Mouse (Mus musculus) gastrocnemius, postnatal 25 days (tissue): ENCODE results near the gene Ebf3. TPM values are rescaled to one million over a fixed set of nuclear protein-coding genes. Genes with fewer than 3 reads are reported as not detected.

Experiments used
- DNase-seq: peaks from one replicate; pipeline ENCODE4 v3.0.0; 2022
- long read RNA-seq, 2 experiments: library from polyadenylated mRNA; stranded (forward); transcript quantifications; one replicate each; pipeline ENCODE4 v2.0.0; 2021
- total RNA-seq, 2 experiments: library from RNA; stranded (reverse); gene quantifications; 1 replicate in 1 of 2; 2 replicates in 1 of 2; pipeline ENCODE4 v1.2.3; 2021

Gene Ebf3
- total RNA-seq = 1 to 10 TPM; 6.6 to 8.6 TPM
- long read RNA-seq, experiment 1 = 0 reads
- long read RNA-seq, experiment 2, partial matches to known transcripts = 2 of 6 reads
- long read RNA-seq, experiment 2, other reads (novel, unspliced or antisense) = 4 of 6 reads

DNA sequence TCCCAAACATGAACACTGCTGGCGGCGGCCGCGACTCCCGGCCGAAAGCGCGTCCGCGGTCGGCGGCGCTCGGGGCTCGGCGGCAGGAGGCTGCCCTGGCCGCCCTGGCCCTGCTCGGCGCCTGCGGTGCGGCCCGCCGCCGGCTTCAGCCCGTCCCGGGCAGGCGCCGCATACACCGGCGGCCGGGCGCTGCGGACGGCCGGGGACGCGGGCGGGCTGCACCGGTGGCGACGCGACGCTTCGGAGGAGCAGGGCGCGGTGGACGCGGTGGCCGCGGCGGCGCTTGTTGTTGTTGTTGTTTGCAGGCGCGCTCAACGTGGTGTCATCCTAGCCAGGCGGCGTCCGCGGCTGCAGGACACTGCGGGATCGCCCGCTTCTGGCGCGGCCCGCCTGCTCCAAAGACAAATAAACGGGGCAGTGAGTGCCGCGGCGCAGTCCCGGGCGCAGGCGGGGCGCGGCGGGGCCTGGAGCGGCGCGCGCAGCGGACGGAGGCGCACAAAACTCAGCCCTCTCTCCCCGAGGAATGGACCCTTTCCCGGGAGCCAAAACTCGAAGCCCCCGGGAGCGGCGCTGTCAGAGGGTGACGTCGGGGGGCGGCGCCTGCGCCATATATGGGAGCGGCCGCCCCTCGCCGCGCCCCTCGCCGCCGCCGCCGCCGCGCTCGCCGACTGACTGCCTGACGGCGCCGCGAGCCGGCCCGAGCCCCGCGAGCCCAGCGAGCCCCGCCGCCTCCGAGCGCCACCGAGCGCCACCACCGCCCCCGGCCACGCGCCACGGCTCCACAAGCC is at the start of gene Ebf3:
Gene Ebf3 (minus strand): TSS at position 542 of the 788 bp plus-strand sequence.
- peak; percentile 92 for DNase-seq

DNA sequence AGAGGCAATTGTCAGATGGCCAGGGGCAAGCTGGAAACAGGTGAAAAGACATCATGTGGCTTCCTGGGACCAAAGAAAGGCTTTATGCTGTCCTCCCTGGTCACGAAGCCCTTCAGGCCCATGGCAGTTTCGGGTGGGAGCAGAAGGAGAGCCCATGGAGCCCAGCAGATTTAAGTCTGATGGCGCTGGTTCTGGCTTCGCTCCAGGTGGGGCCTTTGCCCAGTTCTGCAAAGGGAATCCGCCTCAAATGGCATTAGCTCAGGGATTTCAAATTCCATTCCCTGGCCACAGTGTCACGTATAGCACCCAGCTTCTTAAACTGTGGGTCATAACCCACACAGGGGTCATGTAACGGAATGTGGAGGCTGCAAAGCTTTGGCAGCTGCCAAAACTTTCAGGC is 32.6 kb upstream of the Ebf3 start:
- peak; percentile 37 for DNase-seq

DNA sequence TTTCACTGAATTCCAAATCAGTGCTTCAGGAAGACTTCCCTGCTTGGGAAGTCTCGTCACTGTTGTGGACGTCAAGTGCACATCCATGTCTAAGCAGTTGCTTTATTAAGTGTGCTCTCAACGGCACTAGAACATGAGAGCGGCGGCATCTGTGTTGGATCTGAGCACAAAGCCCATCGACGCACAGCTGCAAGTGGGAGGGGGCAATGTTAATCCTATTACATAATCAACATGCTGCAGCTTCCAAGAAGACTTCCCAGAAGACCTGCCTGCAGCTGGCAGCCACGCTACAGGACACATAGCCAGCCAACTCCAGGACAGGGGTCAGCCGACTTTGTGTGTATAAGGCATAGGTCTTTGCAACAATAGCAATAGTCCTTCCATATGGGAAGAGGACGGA is 31.8 kb upstream of the Ebf3 start:
- peak; percentile 61 for DNase-seq

DNA sequence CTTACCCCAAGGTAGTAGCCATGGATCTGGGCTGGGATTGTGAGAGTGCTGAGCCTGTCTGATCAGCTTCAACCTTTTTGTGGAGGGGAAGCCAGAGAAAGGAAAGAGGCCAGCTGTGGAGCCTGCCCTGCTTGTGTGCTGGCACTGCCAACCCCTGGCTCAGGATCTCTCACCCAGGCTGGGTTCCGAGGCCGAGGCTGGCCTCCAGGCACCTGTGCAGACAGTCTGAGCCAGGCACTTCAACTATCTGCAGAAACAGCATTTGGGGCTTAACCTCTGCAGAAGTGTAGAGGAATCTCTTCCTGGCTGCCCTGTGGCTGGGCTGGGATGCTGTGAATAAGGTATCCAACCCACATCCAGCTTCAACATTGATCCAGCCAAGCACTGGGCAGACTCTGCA is 19.7 kb upstream of the Ebf3 start:
- peak; percentile 73 for DNase-seq

DNA sequence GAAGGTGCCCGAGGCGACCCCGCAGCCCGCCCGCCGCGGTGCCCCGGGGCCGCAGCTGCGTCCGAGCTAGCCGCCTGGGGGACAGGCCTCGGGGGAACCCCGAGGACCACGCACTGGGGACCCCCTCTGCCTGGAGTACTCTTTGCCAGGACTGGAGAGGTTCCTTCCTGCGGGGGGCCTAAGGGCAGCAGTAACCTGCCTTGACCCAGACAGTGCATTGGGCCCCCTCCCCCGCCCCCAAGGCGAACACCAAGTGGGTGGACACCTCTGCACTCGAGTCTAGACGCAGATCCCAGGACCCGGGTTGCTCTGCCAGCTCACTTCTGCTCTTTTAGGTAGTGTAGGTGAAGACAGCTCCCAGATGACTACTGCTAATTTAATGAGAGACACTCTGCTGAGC is 8.7 kb upstream of the Ebf3 start:
- no peak for DNase-seq

DNA sequence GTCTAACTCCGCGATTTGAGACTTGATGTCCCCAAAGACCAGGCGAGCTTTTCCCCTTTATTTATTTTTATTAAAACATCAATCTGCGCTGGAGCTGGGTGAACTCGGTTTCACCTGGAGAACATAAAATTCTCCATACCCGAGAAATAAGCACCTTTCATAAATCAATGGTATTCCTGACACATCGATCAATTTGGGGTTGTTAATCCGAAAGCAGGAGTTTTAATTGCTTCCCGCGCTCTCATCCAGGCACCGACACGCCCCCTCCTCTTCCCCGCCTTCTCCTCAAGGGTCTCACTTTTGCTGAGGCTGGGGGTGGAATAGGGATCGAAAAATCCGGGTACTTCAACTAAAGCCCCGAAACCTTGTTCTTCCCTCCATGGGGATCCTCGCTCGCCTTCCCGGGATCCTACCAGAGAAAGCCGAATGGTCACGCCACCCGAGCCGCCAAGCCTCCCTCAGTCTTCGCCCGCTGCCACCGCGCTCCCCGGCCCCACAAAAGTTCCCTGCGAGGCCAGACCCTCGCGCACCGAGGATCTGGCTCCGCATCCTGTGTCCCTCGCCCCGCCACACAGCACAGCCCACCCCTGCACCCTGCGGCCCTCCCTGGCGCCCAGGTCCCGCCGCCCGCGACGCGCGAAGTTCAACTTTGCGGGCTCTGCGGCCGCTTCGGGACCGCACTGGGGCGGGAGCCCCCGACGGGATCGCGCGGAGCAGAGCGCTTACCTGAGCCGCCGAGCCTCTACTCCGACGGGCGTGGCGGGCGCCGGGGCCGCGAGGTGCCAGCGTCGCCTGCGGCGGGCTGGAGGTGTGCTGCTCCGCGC is 7.9 kb upstream of the Ebf3 start:
- no peak for DNase-seq

DNA sequence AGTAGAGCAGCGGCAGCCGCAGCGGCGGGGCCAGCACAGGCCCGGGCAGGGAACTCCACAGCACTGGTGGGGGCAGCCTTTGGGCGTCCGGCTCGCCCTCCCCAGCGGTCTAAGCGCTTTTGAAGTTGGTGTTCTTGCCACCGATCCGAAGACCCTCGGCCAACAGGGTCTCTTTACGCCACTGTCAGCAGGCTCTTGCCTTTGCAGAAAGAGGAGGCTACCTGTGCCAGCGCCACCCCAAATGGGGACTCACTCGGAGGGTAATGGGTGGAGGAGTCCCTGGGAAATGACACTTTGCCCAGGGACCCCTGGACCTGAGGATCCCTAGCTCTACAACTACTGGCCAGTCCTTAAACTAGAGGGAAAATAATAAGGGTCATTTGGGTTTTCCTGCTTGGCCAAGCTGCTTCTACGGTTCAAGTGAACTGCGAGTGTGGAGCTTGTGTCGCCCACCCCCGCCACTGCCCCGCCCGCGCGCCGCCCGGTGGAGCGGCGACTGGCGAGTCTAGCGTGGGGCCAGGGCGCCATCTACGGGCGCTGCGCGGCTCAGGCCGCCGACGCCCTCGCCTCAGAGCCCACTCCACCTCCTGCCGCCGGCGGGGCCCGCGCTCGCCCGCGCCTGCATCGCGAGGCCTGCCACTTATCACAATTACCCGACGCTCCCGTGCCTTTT is 7.0 kb upstream of the Ebf3 start:
- DNase-seq = peak; percentile 70

DNA sequence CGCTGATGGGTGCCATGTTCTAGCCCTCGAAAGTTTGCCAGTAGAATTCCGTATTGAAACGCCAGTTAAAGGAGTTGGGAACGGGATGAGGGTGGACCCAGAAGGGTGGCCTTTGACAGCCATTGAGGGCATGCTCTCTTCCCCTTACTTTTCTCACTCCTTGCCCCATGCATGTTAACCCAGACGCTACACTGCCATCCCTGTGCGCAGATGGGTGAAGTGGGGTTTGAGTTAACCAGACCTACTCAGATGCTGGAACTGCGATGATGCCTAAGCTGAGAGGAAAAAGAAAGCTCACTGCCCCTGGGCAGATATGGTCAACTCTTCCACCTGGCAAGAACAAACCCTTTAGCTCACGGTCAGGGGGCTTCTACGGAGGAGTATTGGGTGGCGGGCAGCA is 6.1 kb upstream of the Ebf3 start:
- DNase-seq = no peak

DNA sequence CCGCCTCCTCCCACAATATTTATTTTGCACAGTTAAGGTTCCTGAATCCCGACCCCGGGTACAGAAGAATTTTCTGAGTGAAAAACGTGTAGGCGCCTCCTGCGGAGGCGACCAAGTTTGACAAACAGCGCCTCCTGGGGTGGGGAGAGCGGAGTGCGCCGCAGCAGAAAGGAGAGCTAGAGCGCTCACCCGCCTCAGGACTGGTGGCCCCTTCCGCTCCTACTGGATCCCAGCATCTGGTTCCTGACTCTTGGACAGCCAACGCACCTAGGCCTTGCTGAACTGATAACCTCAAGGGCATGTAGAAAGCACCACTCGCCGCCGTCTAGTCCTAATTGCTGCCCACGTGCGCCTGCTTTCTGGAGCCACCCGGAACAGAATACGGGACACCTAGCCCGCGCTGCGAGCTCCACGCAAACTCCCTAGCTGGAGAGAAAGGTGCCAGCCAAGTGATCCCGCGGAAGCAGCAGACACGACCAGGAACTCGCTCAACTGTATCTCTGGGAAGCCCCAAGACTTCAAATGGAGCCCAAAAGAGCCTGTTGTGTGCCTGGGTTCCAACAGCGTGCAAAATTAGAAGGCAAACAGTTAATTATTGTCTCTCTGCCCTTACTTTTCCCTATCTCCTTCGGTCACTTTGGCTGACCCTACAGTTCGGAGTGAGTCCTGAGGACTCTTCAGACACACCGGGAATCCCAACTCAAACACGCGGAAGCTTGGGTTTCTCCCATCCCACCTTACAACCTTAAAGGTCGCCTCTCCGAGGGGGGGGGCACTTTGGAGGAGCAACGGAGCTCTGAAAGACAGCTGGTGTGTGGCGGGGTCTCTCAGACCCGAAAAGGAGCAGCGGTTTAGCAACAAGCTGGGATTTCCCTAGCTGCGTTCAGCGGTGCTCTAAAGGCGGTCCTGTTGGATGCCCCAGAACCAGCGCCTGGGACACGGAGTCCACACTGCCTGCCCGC is 5.0 kb upstream of the Ebf3 start:
- no peak for DNase-seq

DNA sequence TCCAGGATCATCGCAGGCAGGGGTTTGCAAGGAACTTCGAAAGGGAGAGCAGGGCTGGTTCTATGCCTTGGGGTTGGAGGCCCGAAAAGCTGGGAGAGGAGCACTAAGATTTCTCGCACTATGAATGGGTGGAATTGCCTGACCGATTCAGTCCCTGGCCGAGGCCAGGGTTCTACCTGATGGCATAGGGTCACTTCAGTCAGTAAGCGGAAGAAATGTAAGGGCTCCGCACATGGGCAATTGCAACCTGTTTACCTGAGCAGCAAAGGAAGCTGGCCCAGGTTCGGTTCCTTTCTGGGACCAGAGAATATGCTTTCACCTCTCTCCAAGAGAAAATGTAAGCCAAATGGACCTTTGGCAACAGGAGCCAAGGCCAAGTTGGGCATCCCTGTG is 4.1 kb upstream of the Ebf3 start:
- no peak for DNase-seq

DNA sequence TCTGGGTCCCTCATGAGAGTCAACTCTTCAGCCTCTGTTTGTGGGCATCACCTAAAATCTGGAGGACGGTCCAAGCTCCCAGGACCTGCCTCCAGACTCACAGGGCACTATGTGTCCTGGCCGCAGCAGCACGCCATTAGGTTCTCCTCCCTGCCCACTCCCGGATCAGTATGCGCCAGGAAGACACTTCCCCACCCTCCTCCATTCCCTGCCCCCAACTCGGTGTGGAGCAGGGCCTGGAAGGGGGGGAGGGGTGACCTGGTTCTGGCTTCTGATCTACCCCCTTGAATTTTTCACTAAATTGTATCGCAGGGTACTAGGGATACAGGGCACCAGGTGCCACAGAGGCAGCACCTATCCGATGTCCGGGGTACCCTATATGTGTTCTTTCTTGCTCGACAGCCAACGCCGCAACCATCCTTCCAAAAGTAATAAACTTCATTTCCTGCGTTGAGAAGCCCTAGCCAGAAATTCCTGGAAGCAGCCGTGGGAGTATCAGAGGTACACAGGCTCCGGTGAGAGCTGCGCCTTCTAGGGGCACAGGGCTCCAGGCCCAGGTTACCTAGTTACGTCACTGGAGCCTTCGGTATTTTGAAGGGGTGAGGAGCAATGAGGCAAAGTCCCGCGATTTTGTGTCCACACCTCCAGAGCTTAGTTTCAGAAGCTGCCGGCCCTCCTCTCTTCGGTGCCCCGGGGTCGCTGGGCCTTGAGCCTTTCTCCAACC is 3.6 kb upstream of the Ebf3 start:
- no peak for DNase-seq

DNA sequence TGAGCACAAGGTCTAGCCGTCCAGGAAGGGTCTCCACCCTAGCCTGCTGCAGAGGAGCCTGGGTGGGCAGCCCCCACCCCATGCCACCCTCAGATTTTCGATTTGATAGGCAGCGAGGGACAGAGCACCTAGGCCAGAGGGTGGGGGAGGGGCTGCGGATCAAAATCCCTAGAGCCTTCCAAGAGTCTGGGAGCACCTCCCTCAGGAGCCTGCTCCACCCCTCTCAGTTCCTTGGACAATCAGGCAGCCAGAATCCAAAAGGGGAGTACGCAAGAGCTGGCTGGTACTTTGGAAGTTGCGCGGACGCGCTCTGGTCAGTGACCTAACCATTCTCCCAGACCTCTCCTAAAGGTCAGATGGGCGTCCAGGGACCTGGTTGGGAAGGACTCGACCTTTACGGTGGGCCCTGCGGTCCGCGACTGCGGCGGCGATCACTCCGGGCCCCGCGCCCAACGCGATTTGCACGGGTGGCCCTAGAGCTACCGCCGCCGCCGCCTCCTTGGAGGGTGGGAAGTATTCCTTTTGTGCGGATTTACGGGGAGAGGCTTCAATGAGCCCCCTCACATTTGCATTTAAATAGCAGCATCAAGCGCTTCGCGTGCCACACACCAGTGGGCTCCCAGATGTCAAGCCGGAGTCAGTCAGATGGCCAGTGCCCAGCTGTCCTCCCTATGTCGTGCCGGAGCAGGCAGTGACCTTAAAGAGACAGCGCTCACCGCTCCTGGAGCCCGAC is 2.8 kb upstream of the Ebf3 start:
- DNase-seq = no peak

DNA sequence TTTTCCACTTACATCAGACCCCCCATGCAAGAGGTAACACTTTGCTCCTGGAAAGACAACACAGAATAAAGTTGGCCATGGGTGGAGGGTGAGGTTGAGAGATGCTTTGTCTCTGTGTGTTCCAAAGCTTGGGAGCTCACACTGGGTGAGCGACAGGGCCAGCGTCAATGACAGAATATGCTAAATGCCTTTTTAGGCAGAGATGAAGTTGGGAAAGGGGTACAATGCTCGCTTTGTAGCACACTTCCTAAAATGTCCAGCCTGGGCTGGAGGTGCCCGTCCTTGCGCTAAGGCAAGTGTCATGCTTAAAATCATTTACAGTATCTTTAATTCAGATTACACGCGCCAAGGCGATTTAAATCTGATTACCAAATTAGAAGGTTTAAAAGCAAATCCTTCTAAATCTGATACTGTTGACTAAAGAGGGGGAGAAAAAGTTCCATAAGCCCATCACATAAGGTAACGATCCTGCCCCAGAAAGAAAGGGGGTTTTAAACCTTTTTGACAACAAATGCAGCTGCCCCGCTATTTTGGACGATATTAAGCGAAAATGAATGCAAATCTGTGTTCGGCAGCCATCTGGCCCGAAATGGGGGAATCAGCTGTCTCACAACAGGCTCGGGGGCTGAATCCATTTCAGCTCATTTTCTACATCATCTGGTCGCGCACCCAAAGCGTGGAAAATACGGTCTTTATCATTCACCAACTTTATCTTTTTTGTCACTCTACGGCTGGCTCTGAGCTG is 2.1 kb upstream of the Ebf3 start:
- no peak for DNase-seq

DNA sequence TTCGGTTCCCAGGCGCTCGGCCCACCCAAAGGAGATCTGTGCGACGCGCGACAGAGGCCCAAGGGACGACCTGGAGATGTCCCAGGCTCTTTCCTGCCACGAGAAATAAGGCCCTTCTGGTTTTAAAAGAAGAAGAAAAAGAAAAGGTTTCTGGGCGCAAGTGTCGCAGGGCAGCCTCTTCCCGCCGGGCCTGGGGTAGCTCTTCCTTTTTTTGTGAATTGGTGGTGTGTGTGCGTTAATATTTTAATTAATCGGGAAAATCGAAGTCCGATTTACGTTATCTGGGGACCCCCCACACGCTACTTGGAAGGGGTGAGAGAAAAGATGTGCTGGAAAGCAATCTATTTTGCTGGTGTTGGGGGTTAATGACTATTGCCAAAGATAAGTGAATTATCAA is 1.3 kb upstream of the Ebf3 start:
- DNase-seq = no peak

DNA sequence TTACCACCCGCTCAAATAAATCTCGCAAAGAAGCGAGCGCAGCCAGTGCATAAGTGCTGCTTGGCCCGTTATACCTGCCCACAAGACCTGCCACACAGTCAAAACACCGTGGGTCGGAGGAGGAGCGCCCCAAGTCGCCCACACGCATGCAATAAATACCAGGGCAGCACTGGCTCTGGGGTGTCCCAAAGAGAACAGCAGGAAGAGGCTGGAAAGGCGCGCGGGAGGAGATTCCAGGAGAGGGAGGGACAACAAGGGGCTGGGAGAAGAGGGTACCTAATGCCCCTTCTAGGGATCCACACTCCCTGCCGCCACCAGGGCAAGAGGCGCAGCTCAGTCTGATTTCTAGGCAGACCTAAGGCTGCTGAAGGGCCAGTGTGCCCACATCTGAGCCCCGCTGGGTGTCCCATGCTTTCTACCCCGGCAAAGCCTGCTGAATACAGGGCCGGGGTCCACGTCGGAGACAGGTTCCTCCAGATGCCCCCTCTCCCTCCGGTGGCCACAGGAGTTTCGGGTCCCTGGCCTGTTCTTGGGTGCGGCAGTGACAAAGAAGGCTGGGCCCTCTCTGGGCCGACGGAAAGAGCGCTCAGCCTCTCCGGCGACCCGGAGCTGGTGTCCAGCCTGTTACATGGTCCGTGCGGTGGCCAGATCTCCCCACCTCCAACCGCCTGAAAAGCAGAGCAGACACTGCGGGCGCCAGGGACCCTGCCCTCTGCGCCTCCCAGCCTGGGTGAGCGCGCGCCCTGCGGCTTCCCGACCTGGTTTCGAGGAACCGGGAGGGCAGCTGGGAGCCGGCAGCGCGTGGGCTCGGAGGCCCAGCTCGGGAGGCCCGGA is 682 bp upstream of the Ebf3 start:
- peak; percentile 52 for DNase-seq

DNA sequence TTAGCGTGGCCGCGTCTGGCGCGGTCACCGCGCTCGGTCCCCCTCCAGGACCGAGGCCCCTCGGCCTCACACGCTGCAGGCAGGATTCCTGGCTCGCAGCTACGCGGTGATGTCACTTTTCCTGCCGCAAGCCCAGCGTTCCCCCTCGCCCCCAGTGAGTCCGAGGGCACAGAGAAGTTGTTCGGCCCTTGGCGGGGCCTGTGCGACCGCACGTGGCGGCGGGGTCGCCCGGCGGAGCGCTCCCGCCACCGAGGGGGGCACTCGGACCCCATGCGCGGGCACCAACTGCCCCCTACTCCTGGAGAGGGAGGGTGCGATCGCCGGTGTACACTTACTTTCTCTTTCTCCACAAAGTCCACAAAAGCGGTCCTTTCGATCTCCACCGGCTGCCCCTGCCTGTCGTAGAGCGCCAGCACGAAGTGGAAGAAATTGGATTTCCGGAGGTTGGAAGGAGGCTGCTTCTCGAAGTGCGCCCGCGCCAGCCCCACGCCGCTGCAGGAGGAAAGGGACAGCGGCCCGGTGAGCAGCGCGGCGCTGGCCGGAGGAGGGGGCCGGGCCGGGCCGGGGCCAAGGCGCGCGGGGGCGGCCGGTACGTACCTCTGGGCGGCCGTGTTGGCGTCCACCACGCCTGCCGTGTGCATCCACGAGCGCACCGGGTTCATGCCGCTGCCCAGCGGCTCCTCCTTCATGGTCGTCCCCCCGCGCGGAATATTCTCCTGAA is 902 bp downstream of the Ebf3 start:
- peak; percentile 60 for DNase-seq

DNA sequence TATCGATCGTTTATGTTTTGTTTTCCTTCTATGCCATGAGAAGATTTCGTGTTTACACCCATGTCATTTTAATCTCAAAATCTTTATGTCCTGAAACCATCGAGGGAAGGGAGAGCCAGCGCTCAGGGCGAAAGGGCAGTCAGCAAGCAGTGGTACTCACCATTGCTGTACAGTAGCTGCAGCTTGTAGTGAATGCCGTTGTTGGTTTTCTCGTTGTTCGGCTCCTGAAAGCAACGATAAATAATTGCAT is 1.4 kb downstream of the Ebf3 start:
- DNase-seq = no peak
